Comparison of ENCODE assay signal across 15 mouse cellular contexts in genomic region chr12:71052341-71052995, GRCm38 (mm10). TPM values are rescaled to one million over a fixed set of nuclear protein-coding genes. Genes with fewer than 3 reads are reported as not detected.
DNase-seq lines count a peak whose midpoint lies in the region; ATAC-seq lines count a peak whose summit lies in the region.
"Had no signal": no experiment of that assay in that cellular context is flagged by ENCODE, and none has a peak within 500 bp of the region (broad histone marks: within the 10 kb centered on the region; RNA-seq: fewer than 3 reads in every experiment).

No protein-coding gene starts in this region.

- peaks cover 14% of the 10 kb centered on the region for H3K36me3 ChIP-seq in heart, embryonic 13.5 days
- peaks cover 5% of the 10 kb centered on the region; the same call in 1 of the 2 replicates for H3K36me3 ChIP-seq in liver, embryonic 11.5 days (ENCODE audit: control insufficient read depth, insufficient read depth, low read length)

- H3K27ac ChIP-seq in heart, embryonic 13.5 days (replicated peaks) = peak overlapping the region; percentile 59
- no peak overlapping the region for H3K27ac ChIP-seq in liver, embryonic 11.5 days (ENCODE audit: low read depth, low read length)
- H3K27ac ChIP-seq: lung, embryonic 15.5 days; neural tube, embryonic 15.5 days had no signal

- no peaks in the 10 kb centered on the region for H3K27me3 ChIP-seq in heart, embryonic 13.5 days (replicated peaks)
- no peaks in the 10 kb centered on the region for H3K27me3 ChIP-seq in liver, embryonic 11.5 days (replicated peaks; ENCODE audit: control insufficient read depth, insufficient read depth, low read length)
- H3K27me3 ChIP-seq: lung, embryonic 15.5 days; neural tube, embryonic 15.5 days had no signal

- no peaks in the 10 kb centered on the region for H3K9me3 ChIP-seq in heart, embryonic 13.5 days
- no peaks in the 10 kb centered on the region for H3K9me3 ChIP-seq in liver, embryonic 11.5 days (ENCODE audit: control insufficient read depth, low read length)
- H3K9me3 ChIP-seq: lung, embryonic 15.5 days; neural tube, embryonic 15.5 days had no signal

- ATAC-seq in heart, embryonic 13.5 days (ENCODE audit: extremely low read depth, insufficient number of reproducible peaks, low FRiP score, low TSS enrichment) = no peak
- ATAC-seq in liver, embryonic 11.5 days (replicated peaks; ENCODE audit: low FRiP score) = peak; percentile 58; the same call in 1 of the 2 replicates
- peak; percentile 78 for ATAC-seq in megakaryocyte-erythroid progenitor cell, adult 5-6 weeks (replicated peaks; ENCODE audit: low FRiP score, low TSS enrichment, poor library complexity, severe bottlenecking)

- intact Hi-C loops in heart, postnatal 14 days (cut with DNase I) = loop anchor here (5.0 kb wide), 2 partner anchors 35 to 85 kb away; partner anchors contain the start of gene Arid4a
- intact Hi-C loops in gastrocnemius, postnatal 14 days (cut with DNase I; ENCODE audit: low total_unique reads) = no loop called here

- WGBS in heart, embryonic 13.5 days = 38% methylated on average over 7 of the region's 7 CpGs
- WGBS in liver, embryonic 11.5 days = 72% methylated on average over 7 of the region's 7 CpGs

- no peak overlapping the region for H3K4me3 ChIP-seq in heart, embryonic 13.5 days
- no peak overlapping the region for H3K4me3 ChIP-seq in liver, embryonic 11.5 days (ENCODE audit: low read depth, low read length)
- H3K4me3 ChIP-seq: lung, embryonic 15.5 days; neural tube, embryonic 15.5 days had no signal

- no peak for DNase-seq in heart, postnatal 14 days
- no peak for DNase-seq in liver, embryonic 11.5 days (ENCODE audit: low spot score)
- no peak for DNase-seq in liver
- DNase-seq in cerebellum, postnatal 25 days = peak; percentile 51
- no peak for DNase-seq in gastrocnemius, postnatal 14 days
- DNase-seq: retina, postnatal 1 day; thymus, postnatal 25 days had no signal

- H3K4me1 ChIP-seq in heart, embryonic 13.5 days = peaks cover 46% of the 10 kb centered on the region
- H3K4me1 ChIP-seq in liver, embryonic 11.5 days (replicated peaks; ENCODE audit: control insufficient read depth, insufficient read depth, low read length) = peaks cover 7% of the 10 kb centered on the region; the same call in 1 of the 2 replicates

- H3K4me2 ChIP-seq in heart, embryonic 13.5 days = 0 out of 2 replicates have a peak overlapping the region, but pooled peaks have one; percentile 2
- H3K4me2 ChIP-seq in liver, embryonic 11.5 days = no peak overlapping the region
- H3K4me2 ChIP-seq: lung, embryonic 15.5 days; neural tube, embryonic 15.5 days had no signal

- H3K9ac ChIP-seq in heart, embryonic 13.5 days = no peak overlapping the region
- no peak overlapping the region for H3K9ac ChIP-seq in liver, embryonic 11.5 days (ENCODE audit: low read depth, low read length)
- H3K9ac ChIP-seq: lung, embryonic 15.5 days; neural tube, embryonic 15.5 days had no signal

RNA-seq across cellular contexts. Expression of gene Arid4a, which starts 36.7 kb away (rescaled TPM):
- polyA plus RNA-seq in heart, embryonic 13.5 days (2015; fragmentation: Nextera tagmentation; extraction: Ambion mirVana) = 24.3 and 24.8 TPM in 2 replicates
- 10 to 100 TPM; 16.9 TPM for total RNA-seq in heart, postnatal 14 days (2021)
- polyA plus RNA-seq in liver, embryonic 11.5 days (2014; fragmentation: Nextera tagmentation; extraction: Ambion mirVana) = 31.6 and 32.5 TPM in 2 replicates
- 23.4 and 36.3 TPM in 2 replicates for total RNA-seq in megakaryocyte-erythroid progenitor cell, adult 5-6 weeks (2014; fragmentation: Nextera tagmentation)
- 58.0 and 58.9 TPM in 2 replicates for total RNA-seq in megakaryocyte-erythroid progenitor cell, adult 5-6 weeks (2017)
- total RNA-seq in gastrocnemius, postnatal 14 days (2021) = 1 to 10 TPM; 8.4 to 8.5 TPM

RNA-seq across cellular contexts. Expression of gene Tomm20l, which starts 58.8 kb away (rescaled TPM):
- 0.29 TPM in 1 of 2 replicates, not detected in the other for polyA plus RNA-seq in heart, embryonic 13.5 days (2015; fragmentation: Nextera tagmentation; extraction: Ambion mirVana)
- 1 to 10 TPM; 1.3 to 2.4 TPM for total RNA-seq in heart, postnatal 14 days (2021)
- polyA plus RNA-seq in liver, embryonic 11.5 days (2014; fragmentation: Nextera tagmentation; extraction: Ambion mirVana) = not detected in 2 replicates
- total RNA-seq in megakaryocyte-erythroid progenitor cell, adult 5-6 weeks (2014; fragmentation: Nextera tagmentation) = not detected in 2 replicates
- total RNA-seq in megakaryocyte-erythroid progenitor cell, adult 5-6 weeks (2017) = not detected in 2 replicates
- total RNA-seq in gastrocnemius, postnatal 14 days (2021) = not detected
- total RNA-seq: layer of hippocampus, postnatal 14 days had no signal
- polyA plus RNA-seq: embryonic facial prominence, embryonic 11.5 days; kidney, embryonic 16.5 days; stomach, embryonic 16.5 days had no signal

Comparison
In these comparisons a context has a peak if more than half of its experiments do, and no peak if none do; other contexts are left out.
1. DNase-seq: peak in cerebellum, postnatal 25 days (2 of 2); none in heart, postnatal 14 days (0 of 2), liver, embryonic 11.5 days (single experiment), liver (single experiment) and gastrocnemius, postnatal 14 days (single experiment).